Mouse (Mus musculus) small intestine, adult 2 months (tissue): Measurements from ENCODE around the gene Sigmar1. TPM values are rescaled to one million over a fixed set of nuclear protein-coding genes. Genes with fewer than 3 reads are reported as not detected.
"Not testable (repeated sequence)": the region's sequence is repeated elsewhere in the genome, so short reads cannot be mapped to it uniquely, and the experiment has no call there.

Source experiments
- H3K27ac ChIP-seq: fragments of 200-500 bp; 2 replicates; pipeline ENCODE4 v1.5.1; 2012; ENCODE audit warnings: low read depth, low read length, control low read depth, inconsistent platforms; ENCODE audit not compliant: insufficient read depth
- H3K27me3 ChIP-seq: fragments of 200-500 bp; 2 replicates; pipeline ENCODE4 v1.6.1; 2012; ENCODE audit warnings: mild to moderate bottlenecking, moderate library complexity, low read length, inconsistent platforms; ENCODE audit not compliant: control insufficient read depth, insufficient read depth
- H3K36me3 ChIP-seq: fragments of 200-500 bp; 2 replicates; pipeline ENCODE4 v1.6.1; 2012; ENCODE audit warnings: mild to moderate bottlenecking, low read length, control low read depth, inconsistent platforms; ENCODE audit not compliant: control insufficient read depth, insufficient read depth
- H3K4me1 ChIP-seq: fragments of 200-500 bp; 2 replicates; pipeline ENCODE4 v1.6.1; 2012; ENCODE audit warnings: low read length, inconsistent platforms, mixed read lengths; ENCODE audit not compliant: control insufficient read depth, insufficient read depth, insufficient read length
- H3K4me3 ChIP-seq: fragments of 200-500 bp; 2 replicates; pipeline ENCODE4 v1.5.1; 2012; ENCODE audit warnings: low read depth, mild to moderate bottlenecking, control low read depth, inconsistent platforms, low read length, moderate library complexity
- WGBS: fragments of 180-500 bp; shearing (Covaris S2); methylation state at CpG from one replicate; pipeline ENCODE4 v1.1.7; 2018; 5-methylcytosine and 5-hydroxymethylcytosine counted together
- polyA plus RNA-seq: library from polyadenylated mRNA; depleted of rRNA; stranded (reverse); fragments of >200 nt; gene quantifications from 2 replicates; pipeline ENCODE4 v1.2.3, GENCODE M21; 2012; rRNA removed

The Sigmar1 gene
- polyA plus RNA-seq, 1 experiment: 44.0 TPM

GRCm38 (mm10) chr4:41690014-41690413, 65.9 kb downstream of the Sigmar1 start:
- not testable (repeated sequence) for H3K27ac ChIP-seq, H3K36me3 ChIP-seq, H3K27me3 ChIP-seq, H3K4me1 ChIP-seq, H3K4me3 ChIP-seq
- no CpG with 5 or more reads among the region's 4 CpGs for WGBS

DNA sequence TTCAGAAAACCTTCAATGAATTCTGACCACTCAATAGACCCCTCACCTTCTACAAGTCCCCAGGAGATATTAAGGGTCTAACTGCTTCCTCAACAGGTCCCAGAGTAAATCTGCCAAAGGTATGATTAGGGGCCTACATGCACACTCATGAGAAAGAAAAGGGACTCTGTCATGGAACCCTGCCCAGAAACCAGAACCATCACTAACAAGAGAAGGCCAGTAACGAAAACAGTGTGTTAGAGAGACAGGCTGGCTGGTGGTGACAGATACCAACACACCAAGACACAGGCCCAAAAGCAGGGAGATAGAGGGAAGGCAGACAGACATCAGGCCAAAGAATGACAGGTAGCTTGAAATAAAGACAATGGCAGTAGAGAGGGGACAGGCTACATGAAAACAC, 67.4 kb downstream of the Sigmar1 start:
- not testable (repeated sequence) for H3K36me3 ChIP-seq, H3K4me3 ChIP-seq, H3K4me1 ChIP-seq, H3K27ac ChIP-seq, H3K27me3 ChIP-seq
- WGBS: 63% methylated on average over 1 of the region's 1 CpGs

Other genes with a start within 250 kb of the Sigmar1 start
- gene 1110017D15Rik, start 238.8 kb downstream of the Sigmar1 start, polyA plus RNA-seq: 0.37 TPM in 1 of 2 replicates, not detected in the other
- gene Fam219a, start 186.6 kb downstream of the Sigmar1 start, polyA plus RNA-seq: 12.5 and 16.0 TPM in 2 replicates
- 1.3 and 5.4 TPM in 2 replicates for gene Dnaic1, start 186.4 kb downstream of the Sigmar1 start, polyA plus RNA-seq
- gene Enho, start 115.8 kb downstream of the Sigmar1 start, polyA plus RNA-seq: 7.6 and 9.3 TPM in 2 replicates
- 1.7 and 2.0 TPM in 2 replicates for gene Cntfr, start 59.1 kb downstream of the Sigmar1 start, polyA plus RNA-seq
- 24.8 and 28.6 TPM in 2 replicates for gene Il11ra1, start 56.2 kb downstream of the Sigmar1 start, polyA plus RNA-seq
- gene Rpp25l, start 42.6 kb downstream of the Sigmar1 start, polyA plus RNA-seq: 25.4 and 48.7 TPM in 2 replicates
- 35.0 and 69.5 TPM in 2 replicates for gene Dctn3, start 33.0 kb downstream of the Sigmar1 start, polyA plus RNA-seq
- 0.09 TPM in 1 of 2 replicates, not detected in the other for gene Arid3c, start 25.0 kb downstream of the Sigmar1 start, polyA plus RNA-seq
- 57.5 and 104 TPM in 2 replicates for gene Galt, start 929 bp downstream of the Sigmar1 start, polyA plus RNA-seq
- gene Ccl27a, start 18.1 kb upstream of the Sigmar1 start, polyA plus RNA-seq: 11.7 and 14.6 TPM in 2 replicates
- 3.4 TPM in 1 of 2 replicates, not detected in the other for gene Gm21541, start 147.5 kb upstream of the Sigmar1 start, polyA plus RNA-seq
- gene Gm20878, start 185.4 kb upstream of the Sigmar1 start, polyA plus RNA-seq: 0.18 and 0.56 TPM in 2 replicates
- 0.04 TPM in 1 of 2 replicates, not detected in the other for gene Fam205a4, start 209.9 kb upstream of the Sigmar1 start, polyA plus RNA-seq